Mouse (Mus musculus) fibroblast of lung, adult 2 months (primary cell): ENCODE data around the gene Hist1h3d.
"Not testable (repeated sequence)": the region's sequence is repeated elsewhere in the genome, so short reads cannot be mapped to it uniquely, and the experiment has no call there.

Experiments used
- DNase-seq: peaks from one replicate; pipeline ENCODE4 v3.0.0-alpha.2; 2011; ENCODE audit warnings: low read depth

The Hist1h3d gene

DNA sequence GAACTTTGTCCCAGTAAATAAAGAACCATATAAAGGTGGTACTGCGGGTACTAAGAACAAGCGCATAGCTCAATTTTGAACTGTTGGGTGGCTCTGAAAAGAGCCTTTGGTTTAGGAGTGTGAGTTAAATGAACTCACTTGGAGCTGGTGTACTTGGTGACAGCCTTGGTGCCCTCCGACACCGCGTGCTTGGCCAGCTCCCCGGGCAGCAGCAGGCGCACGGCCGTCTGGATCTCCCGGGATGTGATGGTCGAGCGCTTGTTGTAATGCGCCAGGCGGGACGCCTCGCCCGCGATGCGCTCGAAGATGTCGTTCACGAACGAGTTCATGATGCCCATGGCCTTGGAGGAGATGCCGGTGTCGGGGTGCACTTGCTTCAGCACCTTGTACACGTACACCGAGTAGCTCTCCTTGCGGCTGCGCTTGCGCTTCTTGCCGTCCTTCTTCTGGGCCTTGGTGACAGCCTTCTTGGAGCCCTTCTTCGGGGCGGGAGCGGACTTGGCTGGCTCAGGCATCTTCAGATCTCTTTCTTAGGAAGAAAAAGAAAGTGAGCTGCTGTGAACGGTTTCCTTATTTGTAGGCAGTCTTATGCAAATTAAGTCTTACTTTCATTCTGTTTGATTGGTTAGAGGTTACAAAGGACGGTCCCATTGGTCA lies 10.0 kb downstream of the Hist1h3d start:
- DNase-seq: peak; percentile 90

- DNase-seq: no peak
Measured at GRCm38 (mm10) chr13:23586099-23586939, 10.8 kb downstream of the Hist1h3d start.

- DNase-seq: no peak
Measured at GRCm38 (mm10) chr13:23586940-23587225, 11.3 kb downstream of the Hist1h3d start.

DNA sequence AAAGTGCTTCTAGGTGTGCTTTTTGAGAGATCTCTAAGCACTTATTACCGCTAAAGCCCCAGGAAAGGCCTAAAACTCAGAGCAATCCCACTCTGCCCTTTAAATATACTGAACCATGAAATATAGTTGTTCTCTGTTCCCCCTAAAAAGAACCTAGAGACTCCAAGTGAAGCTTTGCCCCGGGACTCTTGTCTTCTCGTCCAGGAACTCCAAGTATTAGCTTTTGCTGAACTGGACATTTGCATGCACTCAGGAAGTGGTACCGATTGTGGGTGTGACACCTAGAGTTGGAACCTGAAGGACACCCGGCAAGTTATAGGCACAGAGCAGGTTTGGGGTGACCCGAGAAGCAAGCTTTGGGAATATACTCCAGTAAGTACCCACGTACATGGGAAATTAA lies 15.6 kb downstream of the Hist1h3d start:
- DNase-seq: no peak

DNA sequence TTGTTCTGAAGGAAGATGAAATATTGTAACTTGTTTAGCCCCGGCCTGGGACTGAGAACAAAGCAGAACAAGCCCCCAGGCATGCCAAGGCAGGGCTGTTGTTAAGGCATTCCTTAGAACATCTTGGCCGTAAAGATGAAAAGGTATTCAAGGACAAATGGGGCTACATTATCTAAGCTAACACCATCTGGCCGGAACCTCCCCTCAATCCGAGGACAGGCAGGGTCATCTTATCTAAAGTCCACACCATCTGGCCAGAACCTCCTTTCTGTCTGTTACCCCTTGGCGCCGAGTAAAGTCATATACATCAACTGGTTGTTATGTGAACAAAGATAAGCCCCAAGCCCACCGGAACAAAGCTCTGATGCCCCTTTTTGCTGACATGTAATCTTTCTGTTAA lies 16.3 kb downstream of the Hist1h3d start:
- not testable (repeated sequence) for DNase-seq

- no peak for DNase-seq
Measured at GRCm38 (mm10) chr13:23592614-23593013, 17.1 kb downstream of the Hist1h3d start.

- DNase-seq: no peak
Measured at GRCm38 (mm10) chr13:23593051-23593770, 17.6 kb downstream of the Hist1h3d start.

DNA sequence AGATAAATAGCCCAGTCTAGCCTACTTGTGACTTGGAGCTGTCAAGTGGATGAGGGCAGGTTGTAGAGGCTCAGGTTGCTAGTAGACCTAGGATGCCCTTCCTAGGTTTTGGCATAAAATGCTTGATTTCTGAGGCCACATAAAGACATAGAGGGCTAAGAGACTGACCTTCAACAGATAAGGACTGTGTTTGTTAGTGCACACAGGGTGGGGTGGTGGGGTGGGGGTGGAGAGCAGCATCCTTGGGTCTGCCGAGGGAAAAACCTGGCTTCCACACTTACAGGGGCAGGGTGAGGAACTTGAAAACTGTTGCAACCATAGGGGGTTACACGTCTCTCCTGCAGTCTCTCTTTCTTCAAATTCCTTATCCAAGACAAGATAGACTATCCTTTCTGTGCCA lies 19.6 kb downstream of the Hist1h3d start:
- no peak for DNase-seq

- DNase-seq: no peak
Measured at GRCm38 (mm10) chr13:23595622-23596372, 20.2 kb downstream of the Hist1h3d start.

DNA sequence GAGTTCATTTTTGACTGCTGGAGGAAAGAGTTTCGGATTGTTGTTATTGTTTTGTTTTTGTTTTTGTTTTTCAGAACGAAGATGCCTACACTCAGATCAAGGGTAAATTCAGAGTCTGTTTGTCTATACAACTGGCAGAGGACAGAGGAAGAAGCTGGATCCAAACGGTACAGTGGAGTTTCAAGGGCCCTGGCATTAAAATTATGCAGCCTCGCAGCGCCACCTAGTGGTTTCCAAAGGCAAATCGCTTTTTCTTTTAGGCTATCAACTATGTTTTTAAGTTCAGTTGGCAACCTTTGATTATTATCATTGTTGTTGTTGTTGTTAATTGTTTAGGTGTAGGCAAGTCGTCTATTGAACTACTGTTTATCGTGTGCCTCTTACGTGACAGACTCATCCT lies 22.4 kb downstream of the Hist1h3d start:
- peak; percentile 43 for DNase-seq

DNA sequence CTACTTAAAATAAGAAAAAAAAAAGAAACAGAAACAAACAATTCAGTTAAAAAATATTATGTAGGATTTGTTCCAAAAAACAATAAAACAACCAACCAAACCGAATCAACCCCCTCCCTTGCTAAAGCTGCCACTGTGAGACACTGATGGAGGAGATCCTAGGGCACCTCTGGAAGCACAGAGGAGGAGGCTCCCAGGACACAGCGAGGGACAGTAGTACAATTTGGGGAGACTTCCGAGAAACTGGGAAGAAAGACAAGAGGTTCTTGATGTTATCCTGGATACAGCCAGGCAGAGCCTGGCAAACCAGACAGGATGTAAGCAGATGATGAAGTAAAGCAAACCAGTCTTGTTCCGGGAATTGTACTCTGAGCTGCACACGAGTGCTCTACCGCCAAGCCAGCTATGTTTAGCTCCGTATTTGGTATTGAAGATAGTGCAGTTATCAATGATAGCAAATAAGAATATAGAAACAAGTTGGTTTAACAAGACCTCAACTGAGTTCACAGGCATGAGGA lies 27.7 kb downstream of the Hist1h3d start:
- DNase-seq: no peak

- DNase-seq: no peak
Measured at GRCm38 (mm10) chr13:23604452-23604851, 28.9 kb downstream of the Hist1h3d start.

DNA sequence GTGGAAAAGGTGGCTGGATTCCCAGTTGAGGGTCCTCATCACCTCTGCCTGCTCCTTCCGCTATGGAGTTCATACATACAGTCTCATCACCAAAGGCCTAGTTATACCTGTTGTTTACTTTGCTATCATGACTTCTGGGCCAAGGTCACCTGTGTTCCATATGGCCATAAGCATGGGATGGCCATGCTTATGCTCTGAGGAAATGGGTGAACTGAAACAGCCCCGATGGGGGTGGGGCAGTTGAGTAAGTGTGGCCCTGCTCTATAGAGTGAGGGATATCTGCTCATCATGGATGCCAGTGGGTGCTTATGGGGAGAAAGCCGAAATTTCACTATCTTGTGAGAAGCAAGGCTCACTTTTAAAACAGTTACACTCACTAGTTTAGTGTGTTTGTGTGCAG lies 29.5 kb downstream of the Hist1h3d start:
- DNase-seq: no peak

GRCm38 (mm10) chr13:23609209-23609608 lies 33.6 kb downstream of the Hist1h3d start:
- DNase-seq: no peak

GRCm38 (mm10) chr13:23609844-23610243 lies 34.3 kb downstream of the Hist1h3d start:
- DNase-seq: no peak

- no peak for DNase-seq
Measured at GRCm38 (mm10) chr13:23610393-23610792, 34.8 kb downstream of the Hist1h3d start.

DNA sequence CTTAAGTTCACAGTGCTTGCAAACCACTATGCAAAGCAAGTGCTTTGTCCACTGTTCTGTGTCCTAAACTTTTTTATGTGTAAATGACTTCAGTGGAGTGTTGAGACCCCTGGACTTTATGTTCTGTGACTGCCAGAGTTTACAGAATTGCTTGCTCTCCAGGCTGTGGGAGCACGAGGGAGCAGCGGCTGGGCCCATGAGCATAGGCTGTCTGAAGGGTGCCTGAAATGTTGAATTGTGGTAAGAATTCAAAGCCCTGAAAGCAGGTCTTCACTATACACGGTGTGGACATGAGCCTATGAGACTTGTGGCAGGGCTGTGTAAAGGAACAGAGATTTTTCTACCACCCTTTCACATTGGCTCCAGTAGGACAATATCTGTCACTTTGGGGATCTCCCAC lies 36.1 kb downstream of the Hist1h3d start:
- no peak for DNase-seq

DNA sequence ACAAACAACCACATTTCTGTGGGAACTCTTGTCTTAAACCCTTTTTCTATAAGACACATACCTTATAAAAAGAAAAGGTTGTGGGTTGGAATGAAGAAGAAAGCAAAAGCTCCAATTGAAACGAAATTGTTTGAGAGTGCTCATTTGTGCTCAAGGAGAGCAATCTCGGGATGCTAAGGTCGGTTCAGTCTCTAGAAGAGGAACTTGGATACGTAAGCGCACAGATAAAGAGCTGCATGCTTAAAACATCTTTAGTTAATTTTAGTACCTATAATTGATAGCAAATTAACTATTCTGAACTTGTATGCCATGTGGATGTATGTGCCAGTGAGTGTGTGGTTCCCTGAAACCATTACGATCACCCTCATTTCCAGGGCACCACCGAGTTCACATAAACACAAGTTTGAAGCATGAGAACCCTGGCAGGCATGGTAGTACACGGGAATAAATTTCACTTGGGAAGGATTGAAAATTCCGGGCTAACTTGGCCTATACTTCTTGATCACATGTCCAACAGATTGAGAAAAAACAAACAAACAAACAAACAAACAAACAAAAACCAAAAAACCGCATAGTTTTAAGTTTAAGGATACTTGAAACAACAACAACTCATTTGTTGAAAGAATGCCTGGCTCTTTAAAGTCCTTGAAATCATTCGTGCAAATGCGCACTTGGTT lies 44.6 kb downstream of the Hist1h3d start:
- no peak for DNase-seq

- peak; percentile 75 for DNase-seq
Measured at GRCm38 (mm10) chr13:23620733-23621531, 45.4 kb downstream of the Hist1h3d start, which contains the start of gene Hist1h2be. Hist1h2be (minus strand) TSS chr13:23621124.

DNA sequence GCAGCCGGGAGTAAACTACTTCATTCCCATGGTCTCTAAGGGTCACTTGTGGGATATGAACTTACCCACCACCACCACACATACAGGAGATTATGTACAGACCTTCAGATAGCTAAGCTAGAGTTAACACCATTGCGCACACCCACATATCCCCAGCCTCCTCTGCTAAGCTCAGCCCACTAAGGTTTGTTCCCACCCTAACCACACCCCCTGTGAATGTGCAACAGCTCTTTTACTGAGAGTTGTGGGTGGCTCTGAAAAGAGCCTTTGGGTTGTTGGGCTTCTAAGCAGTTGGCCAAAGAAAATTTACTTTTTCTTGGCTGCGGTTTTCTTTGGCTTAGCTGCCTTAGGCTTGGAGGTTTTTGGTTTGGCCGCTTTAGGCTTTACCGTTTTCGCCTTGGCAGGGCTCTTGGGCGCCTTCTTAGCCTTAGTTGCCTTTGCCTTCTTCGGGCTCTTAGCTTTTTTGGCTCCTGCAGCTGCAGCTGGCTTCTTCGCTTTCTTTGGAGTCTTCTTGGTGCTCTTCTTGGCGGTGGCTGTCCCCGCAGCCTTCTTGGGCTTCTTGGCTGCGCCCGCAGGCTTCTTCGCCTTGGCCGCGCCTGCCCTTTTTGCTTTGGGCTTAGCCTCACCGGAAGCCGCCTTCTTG lies 46.1 kb downstream of the Hist1h3d start:
- DNase-seq: peak; percentile 69
